Mouse (Mus musculus) small intestine, adult 2 months (tissue): ENCODE results near the gene Pcolce.

Experiments
- CTCF ChIP-seq: fragments of 200-500 bp; IDR thresholded peaks from 2 replicates; pipeline ENCODE4 v1.5.1; 2012; ENCODE audit warnings: low read depth, mild to moderate bottlenecking, control low read depth, inconsistent platforms, low read length, moderate library complexity, mixed read lengths; ENCODE audit not compliant: insufficient replicate concordance, insufficient read length; ENCODE audit errors: extremely low read depth
- POLR2A ChIP-seq: fragments of 200-500 bp; IDR thresholded peaks from 2 replicates; pipeline ENCODE4 v1.6.1; 2012; ENCODE audit warnings: low read depth, mild to moderate bottlenecking, control low read depth, inconsistent platforms, low read length, moderate library complexity

- TF ChIP-seq CTCF (no peak), POLR2A (no peak)
Measured at GRCm38 (mm10) chr5:137613550-137613949, at the start of gene Pcolce.
